Mouse (Mus musculus): ENCODE results near the gene Clic5.

Clic5 gene

DNA sequence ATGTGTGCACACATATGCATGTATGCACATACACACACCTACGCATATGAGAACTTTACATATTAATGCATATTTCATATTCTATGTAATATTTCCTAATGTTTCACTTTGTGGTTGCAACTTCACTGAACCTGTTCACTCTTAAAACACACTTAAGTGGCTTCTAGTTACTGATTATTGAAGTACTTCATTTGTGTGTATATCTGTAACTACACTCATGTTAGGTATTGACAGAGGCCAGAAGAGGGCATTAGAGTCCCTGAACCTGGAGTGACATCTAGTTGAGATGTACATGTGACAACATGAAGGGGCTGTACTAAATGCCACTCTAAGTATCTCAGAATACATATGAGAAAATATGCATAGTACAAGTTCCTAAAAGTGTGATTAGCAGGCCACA lies 99.9 kb downstream of the Clic5 start:
- no peak for DNase-seq

GRCm38 (mm10) chr17:44297221-44297620 lies 108.8 kb downstream of the Clic5 start:
- DNase-seq, result no peak

DNA sequence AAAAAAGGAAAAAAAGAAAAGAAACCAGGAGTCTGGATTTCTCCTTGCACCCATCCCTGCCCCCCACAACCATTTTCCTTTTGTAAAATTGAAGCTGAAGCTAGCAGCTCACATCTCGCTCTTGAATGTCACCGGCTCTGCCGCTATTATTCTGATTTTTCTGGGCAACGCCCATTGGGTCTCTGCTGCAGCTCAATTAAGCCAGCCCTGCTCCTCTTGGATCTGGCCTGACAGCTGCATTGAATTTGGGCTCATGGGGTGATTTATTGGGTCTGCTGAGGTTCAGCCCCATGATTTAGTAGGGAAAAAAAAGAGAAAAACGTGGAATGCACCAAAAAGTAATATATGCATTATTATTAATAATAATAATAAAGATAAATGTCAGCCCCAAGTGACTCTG lies 111.9 kb downstream of the Clic5 start:
- DNase-seq, result no peak

DNA sequence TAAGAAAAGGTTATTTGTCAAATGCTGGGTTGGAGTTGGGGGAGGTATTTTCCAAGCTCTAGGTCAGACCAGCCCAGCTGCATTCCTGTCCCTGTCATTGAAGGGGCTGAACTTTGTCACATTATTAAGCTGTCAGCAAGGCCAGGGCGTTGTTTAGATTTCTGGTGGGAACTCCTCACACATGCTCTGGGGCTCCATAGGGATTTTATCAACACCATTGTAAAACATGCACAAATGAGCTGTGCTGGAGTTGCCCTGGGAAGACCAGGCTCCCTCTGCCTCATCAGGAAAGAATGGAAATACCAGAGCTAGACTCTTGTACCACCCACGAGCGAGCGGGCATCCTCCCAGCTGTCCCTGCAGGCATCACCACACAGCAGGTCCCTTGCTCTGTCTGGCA lies 112.3 kb downstream of the Clic5 start:
- no peak for DNase-seq

DNA sequence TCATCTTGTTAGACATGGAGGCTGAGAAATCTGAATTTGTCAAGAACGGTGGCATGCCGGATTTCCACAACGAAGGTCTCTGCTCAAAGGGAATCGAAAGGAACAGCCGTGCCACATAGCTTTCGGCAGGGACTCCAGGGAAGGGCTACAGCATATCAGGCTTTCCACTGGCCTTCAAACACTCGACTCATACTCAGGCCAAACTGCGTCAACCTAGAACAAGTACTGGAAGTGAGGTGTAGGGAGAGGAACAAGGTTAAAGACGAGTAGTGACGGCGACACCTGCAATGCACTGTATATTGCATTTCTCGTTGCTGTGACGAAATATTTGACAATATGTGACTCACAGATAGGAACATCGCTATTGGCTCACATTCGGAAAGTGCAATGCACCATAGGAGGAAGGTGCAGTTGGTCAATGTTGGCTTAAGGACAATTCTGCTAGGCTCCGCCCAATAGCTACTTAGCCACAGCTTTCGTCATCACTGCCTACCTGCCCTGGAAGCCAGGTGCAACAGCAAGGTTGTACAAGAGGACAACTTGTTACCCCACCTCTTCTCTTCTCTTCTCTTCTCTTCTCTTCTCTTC lies 112.9 kb downstream of the Clic5 start:
- DNase-seq, result no peak

DNA sequence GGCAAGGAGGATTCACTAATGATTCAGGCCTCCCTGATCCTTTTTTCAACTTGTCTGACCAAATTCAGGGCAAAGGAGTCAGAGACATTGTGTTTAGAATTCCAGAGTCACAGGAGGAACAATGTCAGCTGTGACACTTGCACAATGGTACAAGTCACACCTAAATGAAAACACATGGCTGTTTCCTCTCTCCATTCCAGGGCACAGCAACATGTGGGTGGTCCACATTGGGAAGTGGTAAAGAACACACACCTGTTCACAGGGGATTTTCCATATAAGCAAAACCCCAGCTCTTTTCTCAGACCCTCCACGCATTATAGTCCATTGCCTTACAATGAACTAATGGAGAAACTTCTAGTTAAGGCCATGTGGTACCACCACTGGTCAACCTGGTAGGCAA lies 115.7 kb downstream of the Clic5 start:
- no peak for DNase-seq

DNA sequence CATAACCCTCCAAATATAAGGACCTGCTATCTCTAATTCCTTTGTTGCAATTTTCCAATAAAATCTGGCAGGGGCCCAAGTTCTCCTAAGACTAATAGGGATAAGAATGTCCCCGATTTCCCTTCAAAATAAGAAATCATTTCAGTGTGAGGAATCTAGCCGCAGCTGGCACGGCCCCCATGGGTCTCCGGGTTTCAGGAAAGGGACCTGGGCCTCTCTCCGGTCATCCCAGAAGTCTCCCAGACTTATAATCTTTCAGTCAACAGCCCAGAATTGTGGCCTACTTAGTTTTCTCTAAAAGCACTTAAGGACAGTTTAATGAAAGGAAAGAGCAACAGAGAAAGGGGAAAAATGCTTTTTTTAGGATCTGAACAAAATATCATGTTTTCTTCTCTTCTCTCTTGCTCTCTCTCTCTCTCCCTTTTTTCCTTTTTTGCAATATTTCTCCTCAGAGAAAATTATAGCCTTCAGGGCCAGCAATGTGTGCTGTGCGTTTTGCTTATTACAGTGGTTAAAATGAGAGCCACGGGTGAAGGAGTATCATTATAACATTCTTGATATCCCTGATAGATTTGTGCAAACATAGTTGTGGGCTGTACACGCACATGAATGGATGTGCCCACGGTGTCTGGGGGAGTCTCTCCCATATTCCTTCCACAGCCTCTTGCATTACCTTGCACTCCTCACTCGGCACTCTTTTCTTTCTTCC lies 121.7 kb downstream of the Clic5 start:
- DNase-seq, result no peak

GRCm38 (mm10) chr17:44325314-44325713 lies 136.9 kb downstream of the Clic5 start:
- DNase-seq, result no peak

DNA sequence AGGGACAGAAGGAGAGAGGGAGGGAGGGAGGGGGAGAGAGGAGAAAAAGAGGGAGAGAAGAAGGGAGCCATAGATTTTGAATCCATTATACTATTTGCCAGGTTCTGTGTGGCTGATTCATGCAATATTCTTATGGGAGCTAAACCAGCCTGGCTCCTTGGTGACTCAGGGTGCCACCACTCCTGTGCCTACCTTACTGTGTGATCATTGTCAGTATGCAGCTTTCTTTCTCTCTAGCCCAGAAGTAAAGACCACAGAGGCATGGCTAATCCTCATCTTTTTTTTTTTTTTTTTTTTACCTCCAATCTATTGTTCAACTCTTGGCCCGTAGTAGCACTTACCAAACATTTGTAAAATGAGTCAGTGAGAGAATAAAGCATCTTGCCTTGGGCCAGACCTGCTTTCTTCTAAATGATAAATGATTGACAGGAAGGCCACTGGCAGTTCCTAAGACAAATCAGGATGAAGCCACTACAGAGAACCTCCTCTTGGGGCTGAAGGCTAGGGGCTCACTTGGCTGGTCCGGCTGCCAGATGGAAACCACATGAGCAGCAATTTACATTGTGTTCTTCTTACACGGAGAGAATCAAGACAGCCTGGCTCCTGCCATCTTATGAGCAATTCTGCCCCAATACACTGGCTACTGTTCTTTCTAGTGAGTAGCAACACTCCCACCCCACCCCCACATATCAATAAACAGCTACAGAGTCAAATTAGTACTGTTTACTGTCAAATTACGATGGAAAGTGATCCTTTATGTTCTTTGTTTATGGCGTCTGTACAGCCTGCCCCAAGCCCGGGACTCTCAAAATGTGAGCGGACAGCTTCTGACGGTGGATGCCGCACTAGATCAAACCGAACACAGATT lies 139.1 kb downstream of the Clic5 start:
- DNase-seq, result no peak

GRCm38 (mm10) chr17:44328147-44328482 lies 139.7 kb downstream of the Clic5 start:
- DNase-seq, result no peak
